Mouse (Mus musculus) left cerebral cortex, postnatal 4 days (tissue): ENCODE results near the gene Ssmem1. TPM values are rescaled to one million over a fixed set of nuclear protein-coding genes. Genes with fewer than 3 reads are reported as not detected.

Source experiments
- DNase-seq: peaks from one replicate; pipeline ENCODE4 v3.0.0-alpha.2; 2022
- intact Hi-C: fragments of 180-260 bp; cut with DNase I; formaldehyde crosslinking; loops from one replicate; pipeline ENCODE4 v1.15.1; 2025
- total RNA-seq, 2 experiments: library from RNA; stranded (reverse); gene quantifications; 2 replicates each; pipeline ENCODE4 v1.2.3; 2021

The Ssmem1 gene
- total RNA-seq, 2 experiments from 2014 or later = 0.56 to 1.2 TPM

DNA sequence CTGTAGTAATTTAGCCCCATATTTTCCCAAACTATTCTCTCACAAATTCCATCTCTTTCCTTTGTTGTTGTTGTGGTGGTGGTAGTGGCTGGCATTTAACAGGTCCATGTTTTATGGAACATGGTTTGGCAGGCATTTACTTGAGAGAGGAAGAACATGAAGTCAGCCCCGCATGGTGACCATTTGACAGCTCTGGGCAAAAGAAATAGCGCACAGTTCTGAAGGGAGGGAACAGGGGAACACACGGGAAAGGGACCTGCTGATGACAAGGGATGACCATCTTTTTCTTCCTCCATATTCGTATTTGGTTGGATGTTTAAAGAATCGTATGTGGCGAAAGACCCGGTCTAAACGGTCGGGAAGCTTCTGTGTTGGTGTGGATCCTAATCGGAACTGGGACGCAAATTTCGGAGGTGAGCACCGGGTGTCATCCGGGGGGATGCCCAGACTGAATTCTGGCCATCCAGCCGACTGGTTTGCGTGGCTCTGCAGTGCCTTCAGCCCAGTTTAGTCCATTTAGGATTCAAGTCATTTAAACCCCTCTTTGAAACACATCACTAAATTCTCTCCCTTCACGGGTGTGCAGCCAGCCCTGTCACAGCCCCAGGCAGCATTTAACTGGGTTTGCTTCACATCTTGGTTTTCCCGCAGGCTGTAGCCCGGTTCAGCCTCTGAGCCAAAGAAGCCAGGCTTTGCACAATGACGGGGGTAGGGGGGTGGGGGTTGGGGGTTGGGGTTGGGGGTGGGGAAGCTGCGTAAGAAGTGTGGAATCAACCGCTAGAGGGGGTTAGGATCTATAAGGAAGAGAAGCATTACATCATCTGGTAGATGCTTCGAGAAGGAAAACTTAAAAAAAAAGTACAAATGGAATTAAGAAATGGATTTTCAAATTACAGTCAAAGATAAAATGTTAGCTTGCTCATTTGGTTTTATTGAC lies 42.3 kb downstream of the Ssmem1 start:
- intact Hi-C loops = no loop called here
- peak; percentile 62 for DNase-seq

DNA sequence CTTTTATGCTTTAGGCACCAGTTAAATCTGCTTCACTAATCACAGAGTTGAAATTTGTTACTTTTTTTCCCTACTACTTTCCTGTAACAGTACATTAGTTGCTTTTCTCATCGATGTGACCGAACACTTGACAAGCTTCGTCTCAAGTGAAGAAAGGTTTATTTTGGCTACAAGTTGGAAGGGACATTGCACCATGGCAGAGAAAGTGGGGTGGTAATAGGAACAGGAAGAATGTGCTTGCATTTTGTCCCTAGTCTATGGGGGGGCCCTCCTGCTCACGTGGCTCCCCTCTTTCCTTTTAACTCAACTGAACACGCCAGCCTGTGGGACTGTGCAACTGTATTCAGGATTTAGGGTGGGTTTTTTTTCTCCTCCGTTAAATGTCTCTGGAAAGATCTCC lies 43.0 kb downstream of the Ssmem1 start:
- DNase-seq = no peak
- intact Hi-C loops = no loop called here

DNA sequence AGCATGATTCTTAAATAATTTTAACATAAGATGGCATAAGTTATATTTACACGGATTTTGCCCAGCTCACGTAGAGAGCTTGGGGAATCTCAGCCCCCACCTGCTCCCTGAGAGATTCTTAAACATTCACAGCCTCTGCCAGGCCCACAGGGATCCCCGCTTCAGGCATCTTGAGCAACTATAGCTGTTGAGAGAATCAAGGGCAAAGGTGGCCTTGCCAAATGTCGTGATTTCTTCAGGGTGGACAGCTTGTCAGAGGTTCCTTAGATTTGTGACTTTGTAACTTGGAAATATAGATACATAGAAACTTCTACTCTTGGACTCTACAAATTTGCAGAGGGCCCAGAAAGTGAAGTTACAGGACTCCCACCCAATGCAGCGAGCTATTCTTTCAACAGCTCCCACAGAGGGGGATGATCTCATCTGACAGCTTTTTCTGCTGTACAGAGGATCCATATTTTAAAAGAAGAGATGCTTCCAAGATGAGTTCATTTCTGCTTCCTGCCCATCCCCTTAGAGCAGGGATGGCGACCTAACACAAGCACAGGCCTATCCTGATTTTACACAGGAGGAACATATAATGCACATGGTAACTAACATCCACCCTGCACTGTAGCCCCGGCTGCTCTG lies 43.8 kb downstream of the Ssmem1 start:
- no peak for DNase-seq
- intact Hi-C loops = no loop called here

DNA sequence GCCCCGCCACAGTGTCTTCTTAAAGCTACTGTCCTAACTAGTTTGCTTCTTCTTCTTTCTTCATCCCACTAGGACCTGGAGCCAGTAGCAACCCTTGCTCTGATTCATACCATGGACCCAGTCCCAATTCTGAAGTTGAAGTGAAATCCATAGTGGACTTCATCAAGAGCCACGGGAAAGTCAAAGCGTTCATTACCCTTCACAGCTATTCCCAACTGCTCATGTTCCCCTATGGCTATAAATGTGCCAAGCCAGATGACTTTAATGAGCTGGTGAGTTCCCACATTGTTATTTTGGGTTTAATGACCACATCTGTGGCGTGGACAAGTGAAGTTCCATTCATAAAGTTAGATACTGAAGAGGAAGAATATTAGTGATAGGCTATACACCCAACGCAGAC lies 44.4 kb downstream of the Ssmem1 start:
- intact Hi-C loops = no loop called here
- DNase-seq = no peak

DNA sequence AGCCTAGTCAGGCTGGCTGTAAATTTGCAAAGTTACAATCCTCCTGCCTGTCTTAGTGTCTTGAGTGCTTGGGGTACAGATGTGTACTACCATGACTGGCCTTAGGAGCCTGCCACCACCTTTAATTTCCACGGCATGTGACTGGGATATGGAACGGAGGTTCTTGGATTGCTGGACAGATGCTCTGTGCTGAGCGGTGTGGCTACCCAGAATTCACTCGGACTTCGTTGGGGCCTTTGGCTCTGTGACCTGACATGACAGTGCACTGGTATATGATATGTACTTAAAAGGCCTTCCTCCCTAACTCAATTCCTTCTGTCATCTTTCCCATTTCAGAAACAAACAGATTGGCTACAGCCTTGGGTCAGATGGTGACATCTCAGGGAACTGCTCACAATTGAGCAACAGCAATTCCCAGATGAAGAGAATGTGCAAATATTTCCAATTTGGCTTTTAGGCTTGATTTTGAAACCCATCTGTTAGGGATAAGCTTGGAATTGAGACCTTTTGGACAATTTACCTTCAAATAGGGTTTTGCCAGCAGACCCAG lies 45.0 kb downstream of the Ssmem1 start:
- DNase-seq = no peak
- intact Hi-C loops = no loop called here

DNA sequence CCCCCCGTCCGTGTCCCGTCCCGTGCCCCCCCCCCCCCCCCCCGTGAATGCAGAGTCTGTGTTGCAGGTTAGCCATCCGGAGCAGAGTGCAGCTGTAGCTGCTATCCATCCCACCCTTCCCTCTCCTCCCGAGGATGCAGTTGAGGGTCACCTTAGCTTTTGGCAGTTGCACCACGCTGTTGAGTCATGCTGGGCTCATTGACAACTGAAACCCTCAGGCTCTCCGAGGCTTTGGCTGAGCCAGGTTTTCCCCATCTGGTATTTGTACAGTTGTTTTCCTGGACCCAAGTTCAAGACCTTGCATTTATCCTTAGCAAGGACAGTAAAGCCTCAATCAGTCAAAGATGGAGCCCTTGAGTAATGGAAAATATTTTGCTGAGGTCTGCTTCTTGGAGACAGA lies 46.4 kb downstream of the Ssmem1 start:
- intact Hi-C loops = no loop called here
- no peak for DNase-seq

DNA sequence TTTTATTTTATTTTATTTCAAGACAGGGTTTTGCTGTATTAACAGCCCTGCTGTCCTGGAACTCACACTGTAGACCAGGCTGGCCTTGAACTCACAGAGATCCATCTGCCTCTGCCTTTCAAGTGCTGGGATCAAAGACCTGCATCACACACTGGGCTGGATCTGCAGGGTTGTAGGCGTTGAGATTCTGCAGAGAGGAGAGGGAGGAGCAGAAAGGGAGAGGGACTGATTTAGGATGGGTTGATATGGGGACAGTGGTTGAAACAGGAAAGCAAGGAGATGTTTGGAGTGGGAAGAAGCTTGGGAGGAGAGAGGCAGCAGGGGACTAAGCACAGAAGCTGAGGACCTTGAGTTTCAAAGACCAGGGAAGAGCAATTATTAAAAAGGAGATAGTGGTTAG lies 50.1 kb downstream of the Ssmem1 start:
- no peak for DNase-seq
- intact Hi-C loops = no loop called here

DNA sequence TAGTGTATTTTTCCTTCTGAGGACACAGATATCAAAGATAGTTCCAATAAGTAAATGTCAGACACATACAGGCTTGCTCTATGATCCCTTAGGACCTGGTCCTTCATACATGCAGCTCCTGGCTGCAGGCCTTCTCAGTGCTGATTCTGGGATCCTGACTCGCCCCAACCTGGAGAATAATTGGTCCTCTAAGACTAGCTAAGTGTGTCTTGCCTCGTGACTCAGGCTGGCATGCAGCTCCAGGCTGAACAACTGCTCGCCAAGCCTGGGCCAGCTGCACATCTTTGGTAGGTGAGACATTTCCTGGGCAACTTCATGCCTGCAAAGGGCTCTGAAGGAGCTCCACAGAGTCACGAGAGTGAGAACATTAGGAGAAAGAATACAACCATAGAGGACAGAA lies 52.5 kb downstream of the Ssmem1 start:
- intact Hi-C loops = no loop called here

DNA sequence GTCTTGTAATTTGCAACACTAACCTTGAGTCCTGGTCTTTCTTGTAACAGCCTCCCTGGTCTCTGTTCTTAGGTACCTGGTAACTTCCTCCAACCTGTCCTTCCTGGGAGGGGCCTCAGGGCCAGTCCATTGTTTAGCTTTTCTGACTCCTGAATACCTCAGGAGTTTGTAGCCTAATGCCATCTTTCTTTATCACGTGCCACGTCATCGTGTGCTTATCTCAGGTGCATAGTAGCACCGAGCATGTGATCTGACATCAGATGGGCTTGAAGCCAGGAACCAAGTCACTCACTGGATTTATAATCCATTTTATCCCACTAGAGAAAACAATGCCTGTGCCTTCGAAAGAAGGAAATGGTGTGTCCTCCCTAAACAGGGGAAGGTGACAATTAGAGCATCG lies 53.9 kb downstream of the Ssmem1 start:
- no peak for DNase-seq
- intact Hi-C loops = no loop called here

More for the DNA sequence above, 52.5 kb downstream of the Ssmem1 start:
- DNase-seq = no peak

DNA sequence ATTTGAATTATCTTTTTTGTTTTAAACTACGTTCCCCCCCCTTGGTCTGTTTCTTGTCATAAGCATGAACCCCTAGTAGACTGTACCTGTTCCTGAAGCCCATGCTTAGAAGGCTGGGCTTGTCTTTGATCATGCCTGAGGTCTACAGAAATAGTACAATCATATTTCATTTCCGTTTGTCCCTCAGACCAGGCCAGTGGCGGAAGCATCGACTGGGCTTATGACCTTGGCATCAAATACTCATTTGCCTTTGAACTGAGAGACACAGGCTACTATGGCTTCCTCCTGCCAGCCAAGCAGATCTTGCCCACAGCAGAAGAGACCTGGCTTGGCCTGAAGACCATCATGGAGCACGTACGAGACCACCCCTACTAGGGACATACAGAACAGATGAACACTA lies 54.4 kb downstream of the Ssmem1 start:
- intact Hi-C loops = no loop called here

DNA sequence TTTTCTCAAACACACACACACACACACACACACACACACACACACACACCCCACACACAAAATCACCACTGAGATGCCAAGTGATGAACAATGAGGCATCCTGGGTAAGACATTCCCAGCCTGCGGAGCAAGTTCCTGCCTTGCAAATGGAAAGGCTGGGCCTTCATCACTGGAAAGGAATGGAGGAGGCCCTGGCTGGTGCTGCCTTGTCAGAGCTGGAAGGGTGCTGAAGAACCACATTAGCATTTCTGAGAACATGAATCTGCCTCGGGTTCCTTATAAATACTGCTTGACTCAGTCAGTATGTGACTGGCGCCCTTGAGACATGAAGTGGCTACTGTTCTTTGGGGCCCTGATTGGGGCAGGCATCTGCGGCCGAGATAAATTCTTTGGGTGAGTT lies 58.4 kb downstream of the Ssmem1 start, which contains the start of gene Cpa4:
TSS of gene Cpa4 (plus strand) at position 301 of the 400 bp plus-strand sequence.
- DNase-seq = no peak
- intact Hi-C loops = no loop called here

More for the DNA sequence above, 54.4 kb downstream of the Ssmem1 start:
- no peak for DNase-seq

DNA sequence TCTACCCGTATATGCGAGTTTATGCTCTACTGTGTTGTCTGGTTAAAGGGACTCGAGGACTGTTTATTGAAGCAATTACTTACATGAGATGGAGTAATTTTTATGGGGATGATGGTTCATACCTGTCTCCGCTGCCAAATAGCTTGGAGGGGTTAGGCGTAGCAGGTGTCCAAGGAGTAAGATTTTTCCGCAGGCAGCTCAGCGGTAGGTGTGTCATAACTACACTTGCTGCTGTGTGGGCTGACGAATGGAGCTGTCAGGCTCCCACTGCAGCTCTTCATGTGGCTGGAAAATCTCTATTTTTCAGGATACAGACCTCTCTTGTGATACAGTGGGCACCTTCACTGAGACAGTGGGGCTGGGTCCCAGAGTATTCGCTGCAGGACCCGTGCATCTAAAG lies 59.7 kb downstream of the Ssmem1 start:
- intact Hi-C loops = no loop called here
- no peak for DNase-seq

Other genes with a start within 250 kb of the Ssmem1 start
- 10 to 100 TPM; 80.7 to 86.4 TPM for gene Ube2h, start 205.3 kb upstream of the Ssmem1 start, total RNA-seq
- 10 to 100 TPM; 38.1 to 39.7 TPM for gene Zc3hc1, start 118.8 kb upstream of the Ssmem1 start, total RNA-seq
- 100 to 1,000 TPM; 154 to 156 TPM for gene Klhdc10, start 108.0 kb upstream of the Ssmem1 start, total RNA-seq
- 10 to 100 TPM; 17.7 to 19.7 TPM for gene Tmem209, start 66 bp upstream of the Ssmem1 start, total RNA-seq
- gene Cpa2, start 31.7 kb downstream of the Ssmem1 start, total RNA-seq = 1 to 10 TPM; 4.2 to 4.7 TPM
- under 1 TPM in 1 of 2 experiments, not detected in 1; 0.24 TPM for gene Cpa4, start 58.5 kb downstream of the Ssmem1 start, total RNA-seq
- gene Cpa5, start 101.2 kb downstream of the Ssmem1 start, total RNA-seq = not detected
- gene Cpa1, start 129.4 kb downstream of the Ssmem1 start, total RNA-seq = not detected
- gene Cep41, start 183.9 kb downstream of the Ssmem1 start, total RNA-seq = 10 to 100 TPM in 1 of 2 experiments, 1 to 10 TPM in 1; 7.4 to 10.9 TPM
- gene Mest, start 213.7 kb downstream of the Ssmem1 start, total RNA-seq = 100 to 1,000 TPM; 104 to 155 TPM